Mouse (Mus musculus) limb, embryonic 14.5 days (tissue): ENCODE data around the gene Ttc5. TPM values are rescaled to one million over a fixed set of nuclear protein-coding genes. Genes with fewer than 3 reads are reported as not detected.

Source experiments
- ATAC-seq: fragments of 200-750 bp; cut with Nextera tagmentation; 2 replicates; pipeline ENCODE4 v1.8.0; 2017; ENCODE audit warnings: low read depth, moderate number of reproducible peaks, moderate TSS enrichment; ENCODE audit not compliant: low FRiP score
- DNase-seq: peaks from one replicate; pipeline ENCODE4 v3.0.0-alpha.2; 2015; ENCODE audit warnings: low spot score
- H3K27ac ChIP-seq: fragments of 300-500 bp; sonication (generic); replicated peaks from 2 replicates; pipeline ENCODE4 v1.5.1; 2014; ENCODE audit warnings: low read depth, mild to moderate bottlenecking, low read length, moderate library complexity, mixed read lengths
- H3K27me3 ChIP-seq: fragments of 300-500 bp; sonication (generic); 2 replicates; pipeline ENCODE4 v1.6.1; 2014; ENCODE audit warnings: low read length, mixed read lengths; ENCODE audit not compliant: control insufficient read depth, insufficient read depth
- H3K36me3 ChIP-seq: fragments of 300-500 bp; sonication (generic); 2 replicates; pipeline ENCODE4 v1.6.1; 2014; ENCODE audit warnings: mild to moderate bottlenecking, low read length, moderate library complexity, mixed read lengths; ENCODE audit not compliant: control insufficient read depth, insufficient read depth
- H3K4me1 ChIP-seq: fragments of 300-500 bp; sonication (generic); 2 replicates; pipeline ENCODE4 v1.6.1; 2014; ENCODE audit warnings: antibody characterized with exemption, low read length, mixed read lengths; ENCODE audit not compliant: control insufficient read depth, insufficient read depth
- H3K4me2 ChIP-seq: fragments of 300-500 bp; sonication (generic); replicated peaks from 2 replicates; pipeline ENCODE4 v1.6.1; 2014; ENCODE audit warnings: low read depth, mild to moderate bottlenecking, low read length, moderate library complexity; ENCODE audit not compliant: severe bottlenecking
- H3K4me3 ChIP-seq: fragments of 300-500 bp; sonication (generic); replicated peaks from 2 replicates; pipeline ENCODE4 v1.5.1; 2014; ENCODE audit warnings: low read length
- H3K9ac ChIP-seq: fragments of 300-500 bp; sonication (generic); 2 replicates; pipeline ENCODE4 v1.6.1; 2014; ENCODE audit warnings: mild to moderate bottlenecking, low read depth, low read length, moderate library complexity; ENCODE audit not compliant: severe bottlenecking
- H3K9me3 ChIP-seq: fragments of 300-500 bp; sonication (generic); 2 replicates; pipeline ENCODE4 v1.6.1; 2016; ENCODE audit warnings: low read length; ENCODE audit not compliant: control insufficient read depth
- POLR2A ChIP-seq: fragments of 200-500 bp; IDR thresholded peaks from 2 replicates; pipeline ENCODE4 v1.8.0; 2012; ENCODE audit warnings: inconsistent platforms, mild to moderate bottlenecking, moderate library complexity, borderline replicate concordance; ENCODE audit not compliant: insufficient read depth, insufficient read length; ENCODE audit errors: extremely low read depth
- WGBS: fragments of 180-500 bp; shearing (Covaris S2); extraction: QIAGEN DNeasy Blood & Tissue Kit; methylation state at CpG from one replicate; pipeline ENCODE4 v1.1.7; 2014; 5-methylcytosine and 5-hydroxymethylcytosine counted together
- polyA plus RNA-seq, 2 experiments: library from polyadenylated mRNA; depleted of rRNA in 1 of 2; stranded (reverse) in 1 of 2; unstranded in 1 of 2; fragments of >200 nt; fragmentation: Nextera tagmentation in 1 of 2; extraction: Ambion mirVana in 1 of 2; gene quantifications; 2 replicates each; pipeline versions ENCODE4 v1.2.1 to v1.2.3; 2012 to 2014

The Ttc5 gene
- polyA plus RNA-seq, 2 experiments = 63.2 to 77.4 TPM

- no peak overlapping the region for H3K4me2 ChIP-seq
- H3K9ac ChIP-seq = no peak overlapping the region
- H3K27ac ChIP-seq = no peak overlapping the region
- ATAC-seq (no peak), DNase-seq (no peak)
- 65% methylated on average over 4 of the region's 4 CpGs for WGBS
- no peak overlapping the region for H3K4me3 ChIP-seq
- no peaks in the 10 kb centered on the region for H3K4me1 ChIP-seq
- TF ChIP-seq POLR2A = no peak
- H3K27me3 ChIP-seq = no peaks in the 10 kb centered on the region
- H3K9me3 ChIP-seq = no peaks in the 10 kb centered on the region
- H3K36me3 ChIP-seq = no peaks in the 10 kb centered on the region
These were observed 17.7 kb upstream of the Ttc5 start for GRCm38 (mm10) chr14:50802843-50803562.

- Histone ChIP-seq H3K27ac (no peak overlapping the region), H3K9ac (no peak overlapping the region), H3K4me2 (no peak overlapping the region), H3K9me3 (no peaks in the 10 kb centered on the region), H3K36me3 (no peaks in the 10 kb centered on the region), H3K4me1 (no peaks in the 10 kb centered on the region), H3K27me3 (no peaks in the 10 kb centered on the region), H3K4me3 (no peak overlapping the region)
- no peak for TF ChIP-seq POLR2A
- 89% methylated on average over 6 of the region's 6 CpGs for WGBS
- ATAC-seq (no peak), DNase-seq (no peak)
These were observed 17.1 kb upstream of the Ttc5 start for GRCm38 (mm10) chr14:50802441-50802840.

- H3K4me1 ChIP-seq = no peaks in the 10 kb centered on the region
- TF ChIP-seq POLR2A = no peak
- no peak overlapping the region for H3K4me3 ChIP-seq
- no peak overlapping the region for H3K4me2 ChIP-seq
- ATAC-seq (no peak), DNase-seq (peak; percentile 75)
- WGBS = 6% methylated on average over 3 of the region's 3 CpGs
- H3K36me3 ChIP-seq = no peaks in the 10 kb centered on the region
- no peaks in the 10 kb centered on the region for H3K27me3 ChIP-seq
- no peak overlapping the region for H3K9ac ChIP-seq
- no peaks in the 10 kb centered on the region for H3K9me3 ChIP-seq
- H3K27ac ChIP-seq = no peak overlapping the region
These were observed 14.4 kb upstream of the Ttc5 start for GRCm38 (mm10) chr14:50799502-50800259.

GRCm38 (mm10) chr14:50798512-50798911 lies 13.2 kb upstream of the Ttc5 start:
- ATAC-seq (no peak), DNase-seq (no peak)
- Histone ChIP-seq H3K27me3 (no peaks in the 10 kb centered on the region), H3K4me3 (no peak overlapping the region), H3K36me3 (no peaks in the 10 kb centered on the region), H3K4me1 (no peaks in the 10 kb centered on the region), H3K27ac (no peak overlapping the region), H3K9me3 (no peaks in the 10 kb centered on the region), H3K4me2 (no peak overlapping the region), H3K9ac (no peak overlapping the region)
- no peak for TF ChIP-seq POLR2A
- WGBS = 71% methylated on average over 2 of the region's 2 CpGs

- DNase-seq (no peak), ATAC-seq (no peak)
- no peaks in the 10 kb centered on the region for H3K4me1 ChIP-seq
- H3K4me3 ChIP-seq = no peak overlapping the region
- no peaks in the 10 kb centered on the region for H3K36me3 ChIP-seq
- no peak overlapping the region for H3K4me2 ChIP-seq
- H3K9me3 ChIP-seq = no peaks in the 10 kb centered on the region
- H3K27ac ChIP-seq = no peak overlapping the region
- TF ChIP-seq POLR2A = no peak
- WGBS = 91% methylated on average over 1 of the region's 1 CpGs
- H3K9ac ChIP-seq = no peak overlapping the region
- H3K27me3 ChIP-seq = no peaks in the 10 kb centered on the region
These were observed 11.1 kb upstream of the Ttc5 start for GRCm38 (mm10) chr14:50796464-50796863.
